18 mouse cellular contexts compared by ENCODE assay signal in the genomic region with DNA sequence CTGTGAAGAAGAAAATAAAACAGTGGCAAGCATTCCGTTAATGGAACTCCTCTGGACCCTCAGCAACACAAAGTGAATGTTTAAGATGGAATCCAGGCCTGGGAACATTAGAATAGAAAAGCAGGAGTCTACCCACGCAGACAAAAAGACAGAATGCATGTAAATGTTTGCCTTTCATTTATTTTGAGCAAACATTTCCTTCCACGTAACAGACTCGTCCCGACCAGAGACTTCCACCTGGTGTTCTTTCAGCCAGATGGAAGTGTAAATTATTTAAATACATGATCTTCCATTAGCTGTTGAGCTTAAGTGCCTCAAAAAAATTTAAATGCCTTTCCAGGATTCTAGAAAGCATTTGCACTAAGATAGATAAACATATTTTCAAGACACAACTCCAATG.
A peak's percentile ranks its signal among the peaks of the same experiment; 100 is the strongest.
DNase-seq lines count a peak whose midpoint lies in the region; ATAC-seq and TF ChIP-seq lines count a peak whose summit lies in the region.
"Had no signal": no experiment of that assay in that cellular context is flagged by ENCODE, and none has a peak within 500 bp of the region (broad histone marks: within the 10 kb centered on the region; RNA-seq: fewer than 3 reads in every experiment).

No protein-coding gene starts in this region.

- DNase-seq in forebrain, embryonic 10.5 days (ENCODE audit: extremely low spot score, low spot score), result no peak
- peak in 1 of 2 experiments; percentile 16 for DNase-seq in layer of hippocampus, adult 2 months (ENCODE audit: low spot score in 2 of 2)
- DNase-seq in layer of hippocampus, adult 8-10 months (ENCODE audit: low spot score in 2 of 2), result no peak
- peak; percentile 21 for DNase-seq in brain, adult 2 months (ENCODE audit: low read depth, low spot score)
- DNase-seq in forebrain, postnatal 0 days, result no peak
- no peak for DNase-seq in liver, embryonic 11.5 days (ENCODE audit: low spot score)
- DNase-seq: adrenal gland, adult 8-10 months; adrenal gland, postnatal 36 days; B cell, adult 2 months; gastrocnemius, adult 2 months; gastrocnemius, postnatal 25 days; heart, postnatal 36 days had no signal

- H3K4me1 ChIP-seq in forebrain, embryonic 13.5 days, result no peaks in the 10 kb centered on the region
- no peaks in the 10 kb centered on the region for H3K4me1 ChIP-seq in forebrain, embryonic 10.5 days
- H3K4me1 ChIP-seq in forebrain, postnatal 0 days (ENCODE audit: insufficient read depth), result peaks cover 5% of the 10 kb centered on the region; the same call in 1 of the 2 replicates
- no peaks in the 10 kb centered on the region for H3K4me1 ChIP-seq in liver, embryonic 11.5 days (replicated peaks; ENCODE audit: control insufficient read depth, insufficient read depth, low read length)
- H3K4me1 ChIP-seq: embryonic facial prominence, embryonic 13.5 days; heart, embryonic 13.5 days; hindbrain, embryonic 15.5 days had no signal

- 57% methylated on average over 5 of the region's 5 CpGs for WGBS in forebrain, embryonic 13.5 days
- WGBS in forebrain, embryonic 10.5 days, result 87% methylated on average over 5 of the region's 5 CpGs
- WGBS in forebrain, postnatal 0 days, result 29% methylated on average over 5 of the region's 5 CpGs
- WGBS in liver, embryonic 11.5 days, result 74% methylated on average over 5 of the region's 5 CpGs

- H3K36me3 ChIP-seq in forebrain, embryonic 13.5 days (ENCODE audit: poor library complexity, severe bottlenecking), result no peaks in the 10 kb centered on the region
- H3K36me3 ChIP-seq in forebrain, embryonic 10.5 days (replicated peaks), result no peaks in the 10 kb centered on the region
- no peaks in the 10 kb centered on the region for H3K36me3 ChIP-seq in forebrain, postnatal 0 days (ENCODE audit: insufficient read depth)
- no peaks in the 10 kb centered on the region for H3K36me3 ChIP-seq in liver, embryonic 11.5 days (ENCODE audit: control insufficient read depth, insufficient read depth, low read length)
- H3K36me3 ChIP-seq: embryonic facial prominence, embryonic 13.5 days; G1E; heart, embryonic 13.5 days; hindbrain, embryonic 15.5 days had no signal

- ATAC-seq in forebrain, embryonic 13.5 days, result peak; percentile 3; the same call in 1 of the 2 replicates
- peak; percentile 26; the same call in 1 of the 2 replicates for ATAC-seq in forebrain, postnatal 0 days
- ATAC-seq in liver, embryonic 11.5 days (replicated peaks; ENCODE audit: low FRiP score), result no peak
- ATAC-seq: CD4-positive, CD25-positive, alpha-beta regulatory T cell, adult 4 months had no signal

- H3K27ac ChIP-seq in forebrain, embryonic 13.5 days, result 0 out of 2 replicates have a peak overlapping the region, but pooled peaks have one; percentile 10
- H3K27ac ChIP-seq in forebrain, embryonic 10.5 days, result no peak overlapping the region
- peak overlapping the region; percentile 62 for H3K27ac ChIP-seq in layer of hippocampus, adult 2 months
- H3K27ac ChIP-seq in forebrain, postnatal 0 days (ENCODE audit: low read depth, low read length), result peak overlapping the region; percentile 54
- no peak overlapping the region for H3K27ac ChIP-seq in liver, embryonic 11.5 days (ENCODE audit: low read depth, low read length)
- H3K27ac ChIP-seq: embryonic facial prominence, embryonic 13.5 days; gastrocnemius, adult 2 months; heart, embryonic 13.5 days; hindbrain, embryonic 15.5 days had no signal

- no peak overlapping the region for H3K9ac ChIP-seq in forebrain, embryonic 13.5 days
- H3K9ac ChIP-seq in forebrain, postnatal 0 days, result no peak overlapping the region
- no peak overlapping the region for H3K9ac ChIP-seq in liver, embryonic 11.5 days (ENCODE audit: low read depth, low read length)
- H3K9ac ChIP-seq: embryonic facial prominence, embryonic 13.5 days; heart, embryonic 13.5 days; hindbrain, embryonic 15.5 days had no signal

- no peaks in the 10 kb centered on the region; the same call in 1 of the 2 replicates for H3K9me3 ChIP-seq in forebrain, embryonic 13.5 days (replicated peaks)
- H3K9me3 ChIP-seq in forebrain, embryonic 10.5 days, result no peaks in the 10 kb centered on the region
- H3K9me3 ChIP-seq in forebrain, postnatal 0 days (ENCODE audit: low read length), result no peaks in the 10 kb centered on the region
- no peaks in the 10 kb centered on the region for H3K9me3 ChIP-seq in liver, embryonic 11.5 days (ENCODE audit: control insufficient read depth, low read length)
- H3K9me3 ChIP-seq: embryonic facial prominence, embryonic 13.5 days; G1E; heart, embryonic 13.5 days; hindbrain, embryonic 15.5 days had no signal

- TF ChIP-seq CTCF in layer of hippocampus, adult 2 months (conservative IDR thresholded peaks at IDR 0.05), result no peak
- TF ChIP-seq CTCF in forebrain, postnatal 0 days (IDR thresholded peaks at IDR 0.05; ENCODE audit: low read depth), result no peak

- no peak overlapping the region for H3K4me3 ChIP-seq in forebrain, embryonic 13.5 days
- H3K4me3 ChIP-seq in forebrain, embryonic 10.5 days, result no peak overlapping the region
- no peak overlapping the region for H3K4me3 ChIP-seq in layer of hippocampus, adult 2 months
- no peak overlapping the region for H3K4me3 ChIP-seq in forebrain, postnatal 0 days (ENCODE audit: low read depth, low read length)
- no peak overlapping the region for H3K4me3 ChIP-seq in liver, embryonic 11.5 days (ENCODE audit: low read depth, low read length)
- H3K4me3 ChIP-seq: embryonic facial prominence, embryonic 13.5 days; gastrocnemius, adult 2 months; heart, embryonic 13.5 days; hindbrain, embryonic 15.5 days had no signal

- no peaks in the 10 kb centered on the region for H3K27me3 ChIP-seq in forebrain, embryonic 13.5 days
- no peaks in the 10 kb centered on the region for H3K27me3 ChIP-seq in forebrain, embryonic 10.5 days (ENCODE audit: poor library complexity, severe bottlenecking)
- H3K27me3 ChIP-seq in forebrain, postnatal 0 days (ENCODE audit: insufficient read depth, low read length), result no peaks in the 10 kb centered on the region
- no peaks in the 10 kb centered on the region for H3K27me3 ChIP-seq in liver, embryonic 11.5 days (replicated peaks; ENCODE audit: control insufficient read depth, insufficient read depth, low read length)
- H3K27me3 ChIP-seq: embryonic facial prominence, embryonic 13.5 days; heart, embryonic 13.5 days; hindbrain, embryonic 15.5 days had no signal

- H3K4me2 ChIP-seq in forebrain, embryonic 13.5 days, result no peak overlapping the region
- no peak overlapping the region for H3K4me2 ChIP-seq in forebrain, postnatal 0 days (ENCODE audit: low read depth)
- no peak overlapping the region for H3K4me2 ChIP-seq in liver, embryonic 11.5 days
- H3K4me2 ChIP-seq: embryonic facial prominence, embryonic 13.5 days; heart, embryonic 13.5 days; hindbrain, embryonic 15.5 days had no signal

Comparison
In these comparisons a context has a peak if more than half of its experiments do, and no peak if none do; other contexts are left out.
1. H3K27ac ChIP-seq: peak in forebrain, embryonic 13.5 days (single experiment), layer of hippocampus, adult 2 months (single experiment) and forebrain, postnatal 0 days (single experiment); none in forebrain, embryonic 10.5 days (single experiment) and liver, embryonic 11.5 days (single experiment).